Mouse (Mus musculus) mature B cell (primary cell): ENCODE measurements around the gene Gm17416.

Experiments
- in situ Hi-C: fragments of 300-500 bp; cut with MboI; formaldehyde crosslinking; loops from 2 replicates; pipeline ENCODE4 v1.14.3; 2019

Gm17416 gene

GRCm38 (mm10) chr2:152569038-152569437, at the start of gene Gm17416:
Gene Gm17416 (plus strand): TSS chr2:152569338.
- in situ Hi-C loops, result no loop called here

DNA sequence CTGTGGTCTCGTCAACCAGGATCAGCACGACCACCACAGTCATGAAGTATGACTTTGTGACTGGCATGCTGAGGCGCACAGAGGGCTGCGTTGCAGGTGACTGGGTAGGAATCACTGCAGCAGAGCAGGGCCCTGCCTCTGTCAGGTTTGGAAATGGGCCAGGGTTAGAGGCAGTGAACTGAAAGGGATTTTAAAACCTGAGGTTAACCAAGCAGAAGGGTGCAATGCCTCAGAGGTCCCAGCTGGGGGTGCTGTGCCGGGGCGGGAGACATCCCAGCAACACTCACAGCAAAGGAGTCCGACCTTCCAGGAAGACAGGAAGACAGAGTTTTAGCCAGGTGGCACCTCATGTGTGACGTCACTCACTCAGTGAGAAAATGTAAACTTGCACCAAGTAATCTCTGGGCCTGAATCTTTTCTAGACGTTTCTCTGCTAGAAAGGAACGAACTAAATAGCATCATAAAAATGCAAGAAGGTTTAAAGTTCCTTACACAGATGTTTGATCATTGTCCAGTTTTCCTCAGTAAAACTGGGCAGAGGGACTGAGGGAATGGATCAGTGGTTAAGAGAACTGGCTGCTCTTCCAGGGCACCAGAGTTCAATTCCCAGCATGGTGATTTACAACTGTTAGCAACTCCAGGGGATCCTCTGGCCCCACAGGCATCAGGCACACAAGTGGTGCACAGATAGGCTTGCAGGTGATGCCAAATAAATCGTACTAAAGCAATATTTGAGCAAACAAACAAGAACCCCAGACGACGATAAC, 29.0 kb upstream of the Gm17416 start, which contains the start of gene Defb29:
Gene Defb29, minus strand, starts transcription at position 155 of the 767 bp plus-strand sequence.
- in situ Hi-C loops, result no loop called here

DNA sequence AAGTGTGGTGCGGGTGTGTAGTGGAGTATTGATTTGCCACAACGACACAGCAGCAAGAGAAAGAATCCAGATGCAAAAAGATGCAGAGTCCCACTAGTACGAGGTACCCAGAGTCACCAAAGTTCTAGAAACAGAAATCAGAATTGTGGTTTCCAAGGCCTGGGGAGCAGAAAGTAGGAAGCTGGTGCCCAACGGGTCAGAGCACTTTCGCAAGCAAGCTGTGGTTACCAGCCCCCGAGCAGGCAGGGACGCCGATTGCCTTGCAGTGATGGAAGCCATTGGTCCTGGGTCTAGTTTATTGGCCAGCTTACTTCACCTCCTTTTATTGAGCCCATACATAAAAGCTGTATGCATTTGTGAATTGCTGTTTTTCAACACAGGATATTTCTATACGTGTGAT, 27.2 kb upstream of the Gm17416 start:
- in situ Hi-C loops, result no loop called here

DNA sequence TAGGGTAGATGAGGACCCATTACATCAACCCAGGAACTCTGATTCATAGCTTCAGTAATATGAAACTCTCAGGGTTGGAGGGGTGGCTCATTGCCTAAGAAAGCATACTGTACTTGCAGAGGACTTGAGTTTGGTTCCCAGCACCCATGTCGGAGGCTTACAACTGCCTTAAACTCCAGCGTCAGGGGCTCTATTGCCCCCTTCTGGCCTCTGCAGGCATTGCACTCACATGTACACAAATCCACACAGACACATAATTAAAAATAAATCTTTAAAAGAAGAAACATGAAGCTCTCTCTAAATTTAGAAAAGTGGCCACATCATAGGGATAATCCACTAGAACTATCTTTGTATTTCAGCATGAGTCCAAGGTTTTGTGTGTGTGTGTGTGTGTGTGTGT, 26.2 kb upstream of the Gm17416 start:
- in situ Hi-C loops, result no loop called here

GRCm38 (mm10) chr2:152543478-152543877, 25.7 kb upstream of the Gm17416 start:
- in situ Hi-C loops, result no loop called here

- in situ Hi-C loops, result no loop called here
These were observed 24.4 kb upstream of the Gm17416 start for GRCm38 (mm10) chr2:152544691-152545090.

GRCm38 (mm10) chr2:152548124-152548523, 21.0 kb upstream of the Gm17416 start:
- in situ Hi-C loops, result no loop called here

- in situ Hi-C loops, result no loop called here
These were observed 15.2 kb upstream of the Gm17416 start for GRCm38 (mm10) chr2:152553774-152554423.

DNA sequence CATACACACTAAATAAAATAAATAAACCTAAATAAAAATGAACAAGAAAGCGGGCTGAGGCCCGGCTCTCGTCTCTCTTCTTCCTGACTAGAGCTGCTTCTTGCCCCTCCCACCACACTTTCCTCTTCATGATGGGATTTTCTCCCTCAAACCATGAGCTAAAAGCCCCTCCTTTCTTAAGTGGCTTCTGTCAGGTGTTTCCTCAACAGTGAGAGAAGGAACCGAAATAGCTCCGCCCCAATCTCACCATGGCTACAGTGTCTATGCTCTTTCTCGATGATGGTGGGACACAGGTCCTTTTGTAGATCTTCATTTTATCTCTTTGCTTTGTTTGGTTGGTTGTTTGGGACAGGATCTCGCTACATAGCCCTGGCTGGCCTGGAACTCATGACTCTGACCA, 12.5 kb upstream of the Gm17416 start:
- in situ Hi-C loops, result no loop called here

- in situ Hi-C loops, result no loop called here
These were observed 743 bp downstream of the Gm17416 start for GRCm38 (mm10) chr2:152569881-152570280.

GRCm38 (mm10) chr2:152570313-152570712, 1.2 kb downstream of the Gm17416 start:
- in situ Hi-C loops, result no loop called here

GRCm38 (mm10) chr2:152572114-152572794, 3.1 kb downstream of the Gm17416 start, which contains the start of gene Defb21:
Gene Defb21 (plus strand): TSS chr2:152572744.
- in situ Hi-C loops, result no loop called here

GRCm38 (mm10) chr2:152573484-152573883, 4.3 kb downstream of the Gm17416 start:
- in situ Hi-C loops, result no loop called here

GRCm38 (mm10) chr2:152580107-152580506, 11.0 kb downstream of the Gm17416 start, which contains the start of gene Defb19:
Gene Defb19 (minus strand): TSS chr2:152580312.
- in situ Hi-C loops, result no loop called here

DNA sequence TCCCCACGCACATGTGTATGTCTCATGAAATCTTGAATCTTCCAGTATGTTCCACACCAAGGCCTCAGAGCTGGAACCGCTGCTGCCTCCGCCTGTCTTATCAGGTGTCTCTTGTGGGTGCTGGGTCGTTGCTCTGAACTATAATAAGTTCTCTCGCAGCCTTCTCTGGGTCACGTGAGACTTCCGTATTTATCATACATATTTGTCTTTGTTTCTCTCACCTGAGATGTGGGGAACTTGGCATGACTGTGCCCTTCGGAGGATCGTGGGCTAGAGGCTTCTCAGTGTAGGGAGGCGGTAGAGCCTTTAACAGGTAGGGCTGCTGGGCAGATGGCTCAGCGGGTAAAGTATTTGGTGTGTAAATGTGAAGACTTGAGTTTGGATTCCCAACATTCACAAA, 11.5 kb downstream of the Gm17416 start:
- in situ Hi-C loops, result no loop called here

GRCm38 (mm10) chr2:152586926-152587560, 17.9 kb downstream of the Gm17416 start:
- in situ Hi-C loops, result no loop called here

DNA sequence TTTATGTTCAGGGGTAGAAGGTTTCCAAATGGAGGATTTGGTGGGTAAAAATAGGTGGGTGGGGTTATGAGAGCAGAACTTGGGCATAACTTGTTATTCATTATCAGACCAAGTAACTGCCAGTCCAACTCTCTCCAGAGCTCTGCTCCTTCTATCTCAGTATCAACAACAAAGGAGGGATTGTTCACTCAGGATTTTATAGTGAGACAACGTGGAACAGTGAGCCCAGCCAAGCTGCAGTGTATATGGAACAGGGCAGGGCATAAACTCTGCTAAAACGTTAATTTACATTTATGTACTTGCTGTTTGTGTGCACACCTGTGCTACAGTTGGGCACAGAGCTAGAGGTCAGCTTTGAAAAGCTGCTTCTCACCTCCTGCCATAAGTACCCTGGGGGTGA, 19.3 kb downstream of the Gm17416 start:
- in situ Hi-C loops, result no loop called here

DNA sequence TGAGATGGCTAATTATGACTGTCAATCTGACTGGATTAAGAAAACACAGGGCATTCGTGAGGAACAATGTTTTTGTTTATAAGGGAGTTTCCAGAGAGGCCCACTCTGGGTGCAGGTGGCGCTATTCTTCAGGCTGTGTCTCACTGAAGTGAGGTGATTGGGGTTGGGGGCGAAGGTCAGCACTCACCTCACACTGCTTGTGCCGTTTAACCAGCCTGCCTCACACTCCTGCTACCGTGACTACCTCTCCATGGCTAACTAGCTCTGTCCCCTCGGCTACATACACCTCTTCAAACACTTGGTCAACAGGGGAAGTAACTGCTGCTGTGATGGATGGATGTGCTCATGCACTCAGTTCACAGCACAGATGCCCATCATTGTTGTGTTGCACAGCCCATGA, 19.9 kb downstream of the Gm17416 start:
- in situ Hi-C loops, result no loop called here

GRCm38 (mm10) chr2:152599299-152599698, 30.2 kb downstream of the Gm17416 start, which contains the start of gene Defb45:
Gene Defb45 (minus strand): TSS chr2:152599399.
- in situ Hi-C loops, result no loop called here

GRCm38 (mm10) chr2:152600076-152600475, 30.9 kb downstream of the Gm17416 start:
- in situ Hi-C loops, result no loop called here

DNA sequence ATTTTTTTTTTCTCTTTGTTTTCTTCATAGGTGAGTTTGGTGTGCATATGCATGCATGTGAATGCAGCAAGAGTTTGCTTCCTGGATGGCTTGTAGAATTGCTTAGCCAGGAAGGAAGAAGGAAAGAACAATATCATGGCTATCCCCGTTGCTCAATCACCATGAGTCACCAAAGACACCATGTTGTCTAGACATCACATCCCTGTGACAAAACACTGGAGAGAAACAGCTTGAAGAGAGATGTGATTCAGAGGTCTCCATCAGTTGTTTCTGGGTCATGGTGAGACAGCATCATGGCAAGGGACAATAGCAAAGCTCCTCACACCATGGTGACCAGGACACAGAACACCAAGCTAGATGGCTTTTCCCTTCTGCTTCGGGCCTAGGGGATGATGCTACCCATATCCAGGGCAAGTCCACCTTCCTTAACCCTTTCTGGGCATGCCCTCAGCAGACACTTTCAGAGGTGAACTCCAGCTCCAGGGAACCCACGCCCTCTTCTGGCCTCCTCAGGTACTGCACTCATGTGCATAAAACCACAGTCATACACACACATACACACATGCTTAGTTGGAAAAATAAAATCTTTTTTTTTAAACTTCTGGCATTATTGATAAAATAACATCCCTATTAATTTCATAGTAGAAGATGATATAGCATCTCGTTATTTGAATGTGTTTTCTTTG, 32.3 kb downstream of the Gm17416 start:
- in situ Hi-C loops, result no loop called here
